10 mouse cellular contexts compared by ENCODE assay signal in genomic region chr2:174018002-174018401, GRCm38 (mm10). TPM values are rescaled to one million over a fixed set of nuclear protein-coding genes. Genes with fewer than 3 reads are reported as not detected.
DNase-seq lines count a peak whose midpoint lies in the region; ATAC-seq and TF ChIP-seq lines count a peak whose summit lies in the region.
"Had no signal": no experiment of that assay in that cellular context is flagged by ENCODE, and none has a peak within 500 bp of the region (broad histone marks: within the 10 kb centered on the region; RNA-seq: fewer than 3 reads in every experiment).

No protein-coding gene starts in this region.

- no peak for TF ChIP-seq POLR2A in liver, adult 2 months (IDR thresholded peaks at IDR 0.05; ENCODE audit: extremely low read depth, insufficient read depth, low read length)

- intact Hi-C loops in left cerebral cortex, postnatal 36 days (cut with DNase I) = no loop called here

- no peak overlapping the region for H3K4me3 ChIP-seq in hindbrain, embryonic 10.5 days
- no peak overlapping the region for H3K4me3 ChIP-seq in hindbrain, embryonic 16.5 days (ENCODE audit: low read length)
- H3K4me3 ChIP-seq in liver, adult 2 months (ENCODE audit: insufficient read depth, low read depth, low read length) = no peak overlapping the region
- H3K4me3 ChIP-seq in hindbrain, embryonic 12.5 days = no peak overlapping the region
- H3K4me3 ChIP-seq: limb, embryonic 15.5 days had no signal

- ATAC-seq in hindbrain, embryonic 16.5 days = no peak
- peak; percentile 79 for ATAC-seq in activated CD4-positive, CD25-positive, alpha-beta regulatory T cell, adult 4 months
- ATAC-seq in monocyte, adult 5-6 weeks (replicated peaks; ENCODE audit: insufficient number of reproducible peaks, low FRiP score, low TSS enrichment, poor library complexity, severe bottlenecking) = peak; percentile 75
- ATAC-seq in hindbrain, embryonic 12.5 days (ENCODE audit: low FRiP score) = no peak

- H3K36me3 ChIP-seq in hindbrain, embryonic 10.5 days = no peaks in the 10 kb centered on the region
- H3K36me3 ChIP-seq in hindbrain, embryonic 16.5 days (ENCODE audit: control insufficient read depth, insufficient read depth, low read length) = no peaks in the 10 kb centered on the region
- no peaks in the 10 kb centered on the region for H3K36me3 ChIP-seq in liver, adult 2 months (ENCODE audit: control insufficient read depth, insufficient read depth, low read length)
- no peaks in the 10 kb centered on the region for H3K36me3 ChIP-seq in hindbrain, embryonic 12.5 days
- H3K36me3 ChIP-seq: limb, embryonic 15.5 days had no signal

- WGBS in hindbrain, embryonic 10.5 days = 67% methylated on average over 7 of the region's 7 CpGs
- WGBS in hindbrain, embryonic 16.5 days = 73% methylated on average over 7 of the region's 7 CpGs
- 70% methylated on average over 7 of the region's 7 CpGs for WGBS in liver, adult 2 months
- WGBS in hindbrain, embryonic 12.5 days = 73% methylated on average over 7 of the region's 7 CpGs

- H3K4me2 ChIP-seq in hindbrain, embryonic 16.5 days (ENCODE audit: low read length) = no peak overlapping the region
- H3K4me2 ChIP-seq in hindbrain, embryonic 12.5 days (replicated peaks) = no peak overlapping the region
- H3K4me2 ChIP-seq: limb, embryonic 15.5 days had no signal

- no peak overlapping the region for H3K9ac ChIP-seq in hindbrain, embryonic 16.5 days (ENCODE audit: low read depth, low read length)
- H3K9ac ChIP-seq in liver, adult 2 months (ENCODE audit: low read depth, low read length) = no peak overlapping the region
- H3K9ac ChIP-seq in hindbrain, embryonic 12.5 days = no peak overlapping the region
- H3K9ac ChIP-seq: limb, embryonic 15.5 days had no signal

- H3K27ac ChIP-seq in hindbrain, embryonic 10.5 days = peak overlapping the region; percentile 31; the same call in 1 of the 2 replicates
- H3K27ac ChIP-seq in hindbrain, embryonic 16.5 days (ENCODE audit: low read depth, low read length) = no peak overlapping the region
- H3K27ac ChIP-seq in liver, adult 2 months (replicated peaks; ENCODE audit: insufficient read depth, low read depth, low read length) = no peak overlapping the region
- H3K27ac ChIP-seq in hindbrain, embryonic 12.5 days = no peak overlapping the region
- H3K27ac ChIP-seq: limb, embryonic 15.5 days had no signal

- H3K27me3 ChIP-seq in hindbrain, embryonic 10.5 days (ENCODE audit: insufficient read depth, poor library complexity, severe bottlenecking) = no peaks in the 10 kb centered on the region
- H3K27me3 ChIP-seq in hindbrain, embryonic 16.5 days (replicated peaks; ENCODE audit: control insufficient read depth, insufficient read depth, low read length) = no peaks in the 10 kb centered on the region
- H3K27me3 ChIP-seq in liver, adult 2 months (ENCODE audit: control insufficient read depth, insufficient read depth, low read length) = no peaks in the 10 kb centered on the region
- H3K27me3 ChIP-seq in hindbrain, embryonic 12.5 days = no peaks in the 10 kb centered on the region
- H3K27me3 ChIP-seq: limb, embryonic 15.5 days had no signal

- no peaks in the 10 kb centered on the region for H3K79me2 ChIP-seq in liver, adult 2 months (ENCODE audit: control insufficient read depth, insufficient read depth, low read length)

- no peaks in the 10 kb centered on the region for H3K9me3 ChIP-seq in hindbrain, embryonic 10.5 days
- no peaks in the 10 kb centered on the region for H3K9me3 ChIP-seq in hindbrain, embryonic 16.5 days (ENCODE audit: control insufficient read depth, low read length)
- no peaks in the 10 kb centered on the region for H3K9me3 ChIP-seq in hindbrain, embryonic 12.5 days (replicated peaks)
- H3K9me3 ChIP-seq: limb, embryonic 15.5 days had no signal

- TF ChIP-seq CTCF in liver, adult 2 months (IDR thresholded peaks at IDR 0.05; ENCODE audit: low read depth, low read length) = no peak

- H3K4me1 ChIP-seq in hindbrain, embryonic 10.5 days (replicated peaks) = peaks cover 41% of the 10 kb centered on the region
- H3K4me1 ChIP-seq in hindbrain, embryonic 16.5 days (ENCODE audit: control insufficient read depth, insufficient read depth, low read depth, low read length) = 0 out of 2 replicates have a peak, but pooled peaks cover 3% of the 10 kb centered on the region
- no peaks in the 10 kb centered on the region for H3K4me1 ChIP-seq in liver, adult 2 months (ENCODE audit: control insufficient read depth, insufficient read depth, low read length)
- H3K4me1 ChIP-seq in hindbrain, embryonic 12.5 days = peaks cover 10% of the 10 kb centered on the region

- DNase-seq in hindbrain, embryonic 10.5 days (ENCODE audit: low spot score) = no peak
- DNase-seq in liver, adult 2 months (ENCODE audit: extremely low read depth, low read depth, low spot score) = peak; percentile 20
- DNase-seq in left cerebral cortex, postnatal 36 days (ENCODE audit: low spot score in 2 of 2) = no peak
- DNase-seq in urinary bladder, postnatal 14 days (ENCODE audit: low spot score) = no peak
- DNase-seq: cerebellum, postnatal 10 days had no signal

RNA-seq across cellular contexts. Expression of gene Stx16, which starts 58.1 kb away (rescaled TPM):
- polyA plus RNA-seq in hindbrain, embryonic 10.5 days (2016; fragmentation: Nextera tagmentation; extraction: Ambion mirVana) = 8.3 and 9.1 TPM in 2 replicates
- polyA plus RNA-seq in hindbrain, embryonic 16.5 days (2015; fragmentation: Nextera tagmentation; extraction: Ambion mirVana) = 11.2 and 12.1 TPM in 2 replicates
- polyA plus RNA-seq in activated CD4-positive, CD25-positive, alpha-beta regulatory T cell, adult 4 months (2017; shearing (Covaris generic)) = 10 to 100 TPM; 14.1 to 16.0 TPM
- 9.8 and 10.5 TPM in 2 replicates for total RNA-seq in liver, adult 2 months (2014; rRNA removed)
- polyA plus RNA-seq in liver, adult 2 months (2012; rRNA removed) = 12.1 and 14.6 TPM in 2 replicates
- total RNA-seq in monocyte, adult 5-6 weeks (2017) = 53.2 to 57.0 TPM (median 54.4 TPM) in 3 replicates
- total RNA-seq in left cerebral cortex, postnatal 36 days (2021) = 10 to 100 TPM; 51.0 to 65.6 TPM
- 12.8 and 13.5 TPM in 2 replicates for polyA plus RNA-seq in hindbrain, embryonic 12.5 days (2016; fragmentation: Nextera tagmentation; extraction: Ambion mirVana)

Comparison
In these comparisons a context has a peak if more than half of its experiments do, and no peak if none do; other contexts are left out.
1. ATAC-seq: peak in activated CD4-positive, CD25-positive, alpha-beta regulatory T cell, adult 4 months (single experiment) and monocyte, adult 5-6 weeks (single experiment); none in hindbrain, embryonic 16.5 days (single experiment) and hindbrain, embryonic 12.5 days (single experiment).